Mouse (Mus musculus) retina, postnatal 7 days (tissue): Measurements from ENCODE around the gene Cirbp.

Source experiments
- DNase-seq: peaks from one replicate; pipeline ENCODE4 v3.0.0-alpha.2; 2012; ENCODE audit warnings: low read depth, low spot score

The Cirbp gene

DNA sequence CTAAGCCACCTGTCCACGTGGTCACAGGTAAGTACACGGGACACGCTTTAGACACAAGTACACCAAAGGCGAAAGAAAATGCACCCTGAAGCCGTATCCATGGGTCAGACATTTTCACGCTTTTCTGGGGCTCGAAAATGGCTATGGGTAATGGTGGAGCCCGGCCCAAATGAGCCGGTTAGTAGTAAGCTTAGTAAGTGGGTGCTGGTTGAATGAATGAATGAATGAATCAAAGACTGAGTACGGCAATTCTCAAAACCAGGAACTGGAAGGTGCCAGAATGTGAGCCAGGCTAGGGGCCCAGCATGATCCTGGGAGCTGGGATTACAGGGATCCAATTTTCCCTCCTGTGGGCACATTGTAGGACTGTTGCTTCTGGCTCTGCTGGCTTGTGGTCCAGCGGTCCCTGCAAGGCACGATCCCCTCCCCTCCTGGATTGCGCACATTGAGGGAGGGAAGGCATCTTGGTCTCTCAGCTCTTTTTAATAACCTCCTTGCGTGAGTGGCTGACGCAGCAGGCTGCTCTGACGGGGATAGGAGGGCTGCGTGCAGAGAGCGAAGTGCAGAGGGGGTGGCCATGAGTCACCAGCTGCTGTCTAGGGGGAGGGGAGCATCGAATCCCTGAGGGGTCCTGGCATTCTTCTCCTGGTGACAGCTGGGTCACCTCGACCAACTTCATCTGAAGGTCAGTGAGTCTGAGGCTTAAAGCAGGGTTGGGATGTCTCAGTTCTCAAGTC, at the start of gene Cirbp:
Cirbp (plus strand) TSS at position 594 of the 737 bp plus-strand sequence.
- DNase-seq: peak; percentile 49

DNA sequence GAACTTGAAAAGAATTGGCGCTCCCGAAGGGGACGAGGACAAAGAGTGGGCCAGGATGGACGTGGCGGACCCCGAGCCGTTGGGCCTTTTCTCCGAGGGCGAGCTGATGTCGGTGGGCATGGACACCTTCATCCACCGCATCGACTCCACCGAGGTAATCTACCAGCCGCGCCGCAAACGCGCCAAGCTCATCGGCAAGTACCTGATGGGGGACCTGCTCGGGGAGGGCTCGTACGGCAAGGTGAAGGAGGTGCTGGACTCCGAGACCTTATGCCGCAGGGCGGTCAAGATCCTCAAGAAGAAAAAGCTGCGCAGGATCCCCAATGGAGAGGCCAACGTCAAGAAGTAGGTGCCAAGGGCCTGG, 49.2 kb upstream of the Cirbp start:
- no peak for DNase-seq

DNA sequence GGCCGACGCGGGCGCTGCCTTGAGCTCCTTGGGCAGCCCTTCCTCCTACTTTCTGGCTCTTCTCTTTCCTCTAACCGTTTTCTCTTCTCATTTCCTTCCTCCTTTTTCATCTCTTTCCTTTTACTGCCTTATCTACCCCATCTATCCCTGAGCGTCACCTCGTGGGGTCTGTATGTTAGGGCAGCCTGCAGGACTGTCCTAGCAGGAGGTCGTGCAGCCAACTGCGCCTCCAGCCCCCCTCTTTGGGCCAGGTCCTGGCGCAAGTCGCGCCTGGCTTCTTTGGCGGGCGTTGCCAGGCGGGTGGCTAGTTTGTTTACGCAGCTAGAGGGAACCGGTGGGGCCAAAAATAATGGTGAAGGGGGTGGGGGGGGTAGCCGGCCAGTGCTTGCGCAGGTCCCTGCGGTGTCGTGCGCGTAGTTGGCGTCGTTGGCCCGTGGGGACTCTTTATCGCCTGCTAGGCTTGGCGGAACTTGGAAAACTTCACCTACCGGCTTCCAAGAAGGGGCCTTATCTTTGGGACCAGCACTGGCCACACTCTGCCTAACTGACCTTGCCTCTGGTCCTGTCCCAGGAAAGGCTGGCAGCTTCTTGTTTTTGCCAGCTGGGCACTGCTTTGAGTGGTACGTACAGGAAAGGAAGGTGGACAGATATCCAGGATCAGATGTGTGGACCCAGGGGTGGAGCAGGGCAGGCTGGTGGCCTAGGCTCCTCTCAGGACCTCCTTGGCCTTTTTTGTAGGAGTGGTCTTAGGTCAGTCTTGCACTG, 48.7 kb upstream of the Cirbp start:
- DNase-seq: no peak

DNA sequence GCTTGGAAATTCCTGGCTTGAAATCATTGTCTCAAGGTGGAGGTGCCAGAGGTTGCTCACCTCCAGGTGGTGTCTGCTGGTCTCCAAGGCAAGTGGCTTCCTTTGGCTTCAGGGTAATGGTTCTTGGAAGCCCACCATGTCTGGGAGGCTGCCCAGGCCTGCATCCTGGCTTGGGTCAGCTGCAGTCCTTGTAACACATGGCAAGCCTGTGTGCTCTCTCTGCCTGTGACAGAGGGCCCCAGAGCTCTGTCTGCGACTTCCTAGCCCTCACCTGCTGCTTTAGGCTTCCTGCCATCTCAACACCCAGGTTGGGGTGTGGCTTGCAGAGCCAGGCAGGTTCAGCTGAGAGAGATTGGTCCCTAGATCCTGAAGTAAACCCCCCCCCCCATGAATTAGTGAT, 48.0 kb upstream of the Cirbp start:
- DNase-seq: no peak

DNA sequence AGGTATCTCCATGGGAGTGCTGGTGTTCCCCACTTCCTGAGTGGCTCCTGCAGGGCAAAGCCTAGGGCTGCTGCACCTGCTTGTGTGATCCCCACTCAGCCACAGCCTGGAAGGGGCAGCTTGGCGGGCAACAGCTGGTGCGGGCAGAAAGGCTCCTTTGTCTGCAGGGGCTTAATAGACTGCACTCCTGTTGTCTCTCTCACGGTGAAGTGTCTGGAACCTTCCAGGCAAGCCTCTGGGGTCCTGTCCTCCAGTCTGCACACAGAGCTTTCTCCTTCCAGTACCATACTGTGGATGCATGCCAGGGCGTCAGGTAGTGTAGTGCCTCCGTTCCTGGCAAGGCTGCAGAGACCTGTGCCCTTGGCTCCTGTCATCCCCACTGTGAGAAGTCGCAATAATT, 47.2 kb upstream of the Cirbp start:
- no peak for DNase-seq

GRCm38 (mm10) chr10:80120146-80120545, 45.6 kb upstream of the Cirbp start:
- DNase-seq: no peak

DNA sequence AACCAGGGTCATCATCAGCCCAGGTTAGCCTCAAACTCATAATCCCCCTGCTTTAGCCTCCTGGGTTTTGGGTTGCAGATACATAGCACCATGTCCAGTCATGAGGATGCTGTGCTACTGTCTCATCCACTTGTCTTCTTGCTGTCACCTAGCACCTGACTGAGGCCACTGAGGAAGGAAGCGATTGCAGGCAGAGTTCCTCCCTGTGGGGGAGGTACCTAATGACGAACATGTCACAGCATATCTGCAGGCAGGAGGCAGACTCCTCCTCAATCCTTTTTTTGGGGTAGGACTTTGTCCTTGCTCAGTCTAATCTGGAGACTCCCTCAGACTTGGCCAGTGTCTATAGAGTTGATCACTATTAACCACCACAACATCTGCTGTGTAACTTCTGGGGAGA, 44.1 kb upstream of the Cirbp start:
- no peak for DNase-seq

- no peak for DNase-seq
These were observed 41.7 kb upstream of the Cirbp start for GRCm38 (mm10) chr10:80123932-80124562.

DNA sequence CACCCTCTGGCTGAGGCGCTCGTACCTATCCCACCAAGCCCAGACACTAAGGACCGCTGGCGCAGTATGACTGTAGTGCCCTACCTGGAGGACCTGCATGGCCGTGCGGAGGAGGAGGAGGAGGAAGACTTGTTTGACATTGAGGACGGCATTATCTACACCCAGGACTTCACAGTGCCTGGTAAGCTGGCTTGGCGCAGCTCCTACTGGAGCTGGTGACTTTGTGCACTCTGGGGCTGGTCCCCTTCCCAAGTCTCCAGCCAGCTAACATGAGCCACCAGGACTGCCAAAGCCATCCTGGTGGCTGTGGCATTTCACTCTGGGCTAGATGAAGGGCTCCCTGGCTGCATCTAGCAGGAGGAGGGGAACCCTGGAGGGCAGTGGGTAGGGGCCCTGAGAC, 37.9 kb upstream of the Cirbp start:
- no peak for DNase-seq

DNA sequence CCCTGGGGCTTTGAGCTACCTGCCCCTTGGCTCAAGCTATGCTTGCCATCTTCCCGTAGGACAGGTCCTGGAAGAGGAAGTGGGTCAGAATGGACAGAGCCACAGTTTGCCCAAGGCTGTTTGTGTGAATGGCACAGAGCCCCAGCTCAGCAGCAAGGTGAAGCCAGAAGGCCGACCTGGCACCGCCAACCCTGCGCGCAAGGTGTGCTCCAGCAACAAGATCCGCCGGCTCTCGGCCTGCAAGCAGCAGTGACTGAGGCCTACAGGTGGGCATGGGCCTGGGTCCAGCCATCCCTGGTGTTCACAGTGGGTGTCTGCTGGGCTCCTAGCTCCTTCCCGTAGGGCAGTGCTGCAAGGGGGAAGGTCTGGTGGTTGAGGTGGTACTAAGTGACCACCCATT, 35.9 kb upstream of the Cirbp start:
- DNase-seq: no peak

GRCm38 (mm10) chr10:80130403-80131031, 35.3 kb upstream of the Cirbp start:
- DNase-seq: no peak

GRCm38 (mm10) chr10:80131316-80131951, 34.4 kb upstream of the Cirbp start:
- DNase-seq: no peak

- DNase-seq: no peak
These were observed 33.8 kb upstream of the Cirbp start for GRCm38 (mm10) chr10:80131952-80132350.

DNA sequence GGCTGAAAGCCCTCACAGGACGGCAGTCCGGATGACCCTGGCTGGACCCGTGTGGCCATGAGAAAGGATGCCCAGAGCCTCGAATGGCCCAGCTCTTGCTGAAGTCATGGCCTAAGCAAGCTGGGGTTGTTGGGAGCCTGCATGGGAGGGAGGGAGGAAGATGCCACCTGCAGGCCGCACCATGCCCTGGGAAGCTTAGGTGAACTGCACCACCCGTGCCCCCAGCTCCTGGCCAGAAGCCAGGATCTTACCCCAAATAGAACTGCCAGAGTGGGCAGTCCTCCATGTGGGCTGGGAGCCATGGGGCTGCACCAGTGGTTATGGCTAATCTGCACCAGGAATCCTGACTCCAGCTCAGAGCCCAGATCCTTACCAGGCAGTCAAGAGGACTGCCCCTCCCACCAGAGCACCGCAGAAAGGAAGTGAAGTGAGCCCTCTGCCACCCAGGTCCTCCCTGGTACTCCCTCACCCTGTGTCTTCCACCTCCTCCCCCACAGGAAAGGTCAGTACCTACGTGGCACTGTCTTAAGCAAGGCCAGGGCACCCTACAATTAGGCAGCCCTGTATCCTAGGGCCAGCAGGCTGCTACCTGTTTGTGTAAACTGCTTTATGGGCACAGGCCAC, 32.4 kb upstream of the Cirbp start:
- no peak for DNase-seq

GRCm38 (mm10) chr10:80134421-80134820, 31.4 kb upstream of the Cirbp start:
- DNase-seq: no peak

- DNase-seq: no peak
These were observed 30.6 kb upstream of the Cirbp start for GRCm38 (mm10) chr10:80135161-80135560.

DNA sequence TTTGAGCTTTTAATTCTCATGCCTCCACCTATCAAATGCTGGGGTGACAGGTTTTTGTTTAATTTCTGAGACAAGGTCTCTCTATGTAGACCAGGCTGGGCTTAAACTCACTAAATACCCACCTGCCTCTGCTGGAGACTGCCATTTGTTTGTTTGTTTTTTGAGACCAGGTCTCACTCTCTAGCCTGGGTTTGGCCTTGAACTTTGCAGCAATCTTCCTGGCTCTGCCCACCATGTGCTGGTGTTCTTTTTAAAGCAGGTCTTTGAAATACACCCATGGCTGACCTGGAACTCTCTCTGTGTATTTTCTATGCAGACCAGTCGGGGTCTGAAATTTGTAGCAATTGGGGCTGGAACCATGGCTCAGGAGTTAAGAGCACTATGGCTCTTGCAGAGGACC, 30.1 kb upstream of the Cirbp start:
- DNase-seq: no peak

- no peak for DNase-seq
These were observed 29.4 kb upstream of the Cirbp start for GRCm38 (mm10) chr10:80136179-80136951.

DNA sequence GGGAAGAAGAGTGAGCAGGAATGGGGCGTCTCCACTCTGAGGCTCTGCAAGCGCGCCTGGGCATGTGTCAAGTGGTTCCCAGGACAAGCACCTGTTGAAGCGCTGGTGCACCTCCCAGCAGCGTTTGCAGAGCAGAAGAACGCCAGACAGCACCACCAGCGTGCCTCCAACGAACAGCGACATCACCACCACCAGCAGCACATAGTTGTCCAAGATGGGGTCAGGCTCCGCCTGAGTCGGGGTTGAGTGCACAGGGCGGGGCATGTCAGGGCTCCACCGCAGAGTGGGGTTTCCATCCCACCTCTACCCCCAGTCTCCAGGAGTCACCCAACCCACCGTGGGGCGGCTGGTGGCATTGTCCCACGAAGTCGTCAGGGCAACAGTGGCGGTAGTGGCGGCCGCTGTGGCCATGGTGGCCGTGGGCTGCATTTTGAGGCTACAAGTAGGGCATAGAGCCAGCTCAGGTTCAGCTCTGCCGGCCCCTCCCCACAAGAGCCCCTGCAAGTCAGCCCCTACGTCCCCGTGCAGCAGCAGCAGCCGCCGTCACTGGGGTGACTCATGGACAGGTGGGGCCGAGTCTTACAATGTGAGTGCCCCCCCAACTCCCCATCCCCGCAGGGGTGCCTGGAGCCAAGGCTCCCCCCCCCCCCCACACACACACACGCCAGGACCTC, 28.7 kb upstream of the Cirbp start:
- DNase-seq: no peak
